7 mouse cellular contexts compared by ENCODE assay signal in genomic region chr4:32481366-32482055, GRCm38 (mm10).
A peak's percentile ranks its signal among the peaks of the same experiment; 100 is the strongest.
DNase-seq lines count a peak whose midpoint lies in the region; ATAC-seq and TF ChIP-seq lines count a peak whose summit lies in the region.

No protein-coding gene starts in this region.

- ATAC-seq in embryonic facial prominence, embryonic 13.5 days (ENCODE audit: insufficient number of reproducible peaks, insufficient read depth, low FRiP score, low TSS enrichment, low read depth), result no peak
- ATAC-seq in hindbrain, embryonic 12.5 days (ENCODE audit: low FRiP score), result no peak
- no peak; the same call in 1 of the 2 replicates for ATAC-seq in neural tube, embryonic 13.5 days (ENCODE audit: low read depth)

- no peaks in the 10 kb centered on the region for H3K36me3 ChIP-seq in ES-E14 (ENCODE audit: control insufficient read depth, insufficient read depth, low read length, poor library complexity, severe bottlenecking)
- H3K36me3 ChIP-seq in embryonic facial prominence, embryonic 13.5 days, result no peaks in the 10 kb centered on the region
- no peaks in the 10 kb centered on the region for H3K36me3 ChIP-seq in hindbrain, embryonic 12.5 days
- H3K36me3 ChIP-seq in neural tube, embryonic 13.5 days, result no peaks in the 10 kb centered on the region

- in situ Hi-C loops in ES-E14 (cut with MboI; ENCODE audit: low sequenced_read_pairs in 2 of 2, unreplicated experiment in 2 of 2), result no loop called here

- H3K9ac ChIP-seq in ES-E14 (ENCODE audit: insufficient read depth, low read depth, low read length, poor library complexity, severe bottlenecking), result peak overlapping the region; percentile 31; the same call in 1 of the 2 replicates
- H3K9ac ChIP-seq in embryonic facial prominence, embryonic 13.5 days, result no peak overlapping the region
- no peak overlapping the region for H3K9ac ChIP-seq in hindbrain, embryonic 12.5 days
- peak overlapping the region; percentile 54 for H3K9ac ChIP-seq in neural tube, embryonic 13.5 days

- no peaks in the 10 kb centered on the region for H3K9me3 ChIP-seq in ES-E14 (ENCODE audit: control insufficient read depth, insufficient read depth, low read depth, low read length)
- no peaks in the 10 kb centered on the region for H3K9me3 ChIP-seq in embryonic facial prominence, embryonic 13.5 days
- no peaks in the 10 kb centered on the region for H3K9me3 ChIP-seq in hindbrain, embryonic 12.5 days (replicated peaks)
- no peaks in the 10 kb centered on the region for H3K9me3 ChIP-seq in neural tube, embryonic 13.5 days

- H3K4me3 ChIP-seq in ES-E14 (ENCODE audit: insufficient read depth in 1 of 2, low read depth in 1 of 2, low read length in 2 of 2, poor library complexity in 1 of 2, severe bottlenecking in 1 of 2), result peak overlapping the region in 1 of 2 experiments; percentile 23; a peak in 1 of 4 replicates
- H3K4me3 ChIP-seq in embryonic facial prominence, embryonic 13.5 days, result no peak overlapping the region
- H3K4me3 ChIP-seq in hindbrain, embryonic 12.5 days, result no peak overlapping the region
- H3K4me3 ChIP-seq in neural tube, embryonic 13.5 days, result no peak overlapping the region

- peak overlapping the region; percentile 48; the same call in 1 of the 2 replicates for H3K27ac ChIP-seq in ES-E14 (ENCODE audit: insufficient read depth, low read depth, low read length, poor library complexity, severe bottlenecking)
- no peak overlapping the region for H3K27ac ChIP-seq in embryonic facial prominence, embryonic 13.5 days
- peak overlapping the region; percentile 87 for H3K27ac ChIP-seq in hindbrain, embryonic 12.5 days
- peak overlapping the region; percentile 88 for H3K27ac ChIP-seq in neural tube, embryonic 13.5 days (replicated peaks)

- peak; percentile 29 for DNase-seq in CD4-positive helper T cell, adult 2 months (ENCODE audit: low read depth, low spot score)
- DNase-seq in ES-E14 (ENCODE audit: low read depth, low spot score), result no peak
- no peak for DNase-seq in lung, postnatal 36 days
- no peak for DNase-seq in thymus, postnatal 14 days

- H3K4me2 ChIP-seq in embryonic facial prominence, embryonic 13.5 days, result peak overlapping the region; percentile 33
- H3K4me2 ChIP-seq in hindbrain, embryonic 12.5 days (replicated peaks), result peak overlapping the region; percentile 1; the same call in 1 of the 2 replicates
- H3K4me2 ChIP-seq in neural tube, embryonic 13.5 days, result peak overlapping the region; percentile 13

- no peaks in the 10 kb centered on the region for H3K27me3 ChIP-seq in embryonic facial prominence, embryonic 13.5 days
- no peaks in the 10 kb centered on the region for H3K27me3 ChIP-seq in hindbrain, embryonic 12.5 days
- no peaks in the 10 kb centered on the region for H3K27me3 ChIP-seq in neural tube, embryonic 13.5 days

- H3K4me1 ChIP-seq in ES-E14 (ENCODE audit: control insufficient read depth in 2 of 2, insufficient read depth in 2 of 2, low read length in 2 of 2, poor library complexity in 1 of 2), result peaks cover 5 to 23% of the 10 kb centered on the region in 2 experiments; a peak in 3 of 4 replicates
- peaks cover 49% of the 10 kb centered on the region for H3K4me1 ChIP-seq in embryonic facial prominence, embryonic 13.5 days
- H3K4me1 ChIP-seq in hindbrain, embryonic 12.5 days, result peaks cover 74% of the 10 kb centered on the region
- peaks cover 80% of the 10 kb centered on the region for H3K4me1 ChIP-seq in neural tube, embryonic 13.5 days (replicated peaks)

- 15% methylated on average over 18 of the region's 18 CpGs for WGBS in embryonic facial prominence, embryonic 13.5 days
- 21% methylated on average over 18 of the region's 18 CpGs for whole genome bisulfite sequencing in hindbrain, embryonic 12.5 days
- WGBS in neural tube, embryonic 13.5 days, result 20% methylated on average over 18 of the region's 18 CpGs

TF ChIP-seq in ES-E14, 5 proteins besides CTCF, POLR2A, EP300 and RAD21:
- TF ChIP-seq HCFC1 (IDR thresholded peaks at IDR 0.05; ENCODE audit: borderline replicate concordance, insufficient read depth, low read length) (no peak), ZC3H11A (IDR thresholded peaks at IDR 0.05; ENCODE audit: borderline replicate concordance, low read depth, low read length) (no peak), ZNF384 (IDR thresholded peaks at IDR 0.05; ENCODE audit: low read depth, low read length) (no peak), CHD2 (IDR thresholded peaks at IDR 0.05; ENCODE audit: low read depth, low read length) (no peak), MAFK (IDR thresholded peaks at IDR 0.05; ENCODE audit: insufficient read depth, low read depth, low read length) (no peak)
TF ChIP-seq in ES-E14: peak in this region for 0.

Comparison
In these comparisons a context has a peak if more than half of its experiments do, and no peak if none do; other contexts are left out.
1. H3K9ac ChIP-seq: peak in ES-E14 (single experiment) and neural tube, embryonic 13.5 days (single experiment); none in embryonic facial prominence, embryonic 13.5 days (single experiment) and hindbrain, embryonic 12.5 days (single experiment).
2. Peak in every context shown above with its lines, with median percentiles within 50 percentile points of each other: H3K4me2 ChIP-seq.